Mouse (Mus musculus) heart, adult 2 months (tissue): ENCODE data around the gene Efna2.

Experiments used
- CTCF ChIP-seq: fragments of 200-600 bp; IDR thresholded peaks from 2 replicates; pipeline ENCODE4 v1.8.1; 2022; ENCODE audit warnings: antibody characterized with exemption, mild to moderate bottlenecking, moderate library complexity
- POLR2A ChIP-seq: fragments of 200-500 bp; IDR thresholded peaks from 2 replicates; pipeline ENCODE4 v1.6.1; 2011; ENCODE audit warnings: mild to moderate bottlenecking, low read depth, low read length, control low read depth; ENCODE audit not compliant: insufficient read depth

- TF ChIP-seq CTCF (no peak), POLR2A (no peak)
Observed at GRCm38 (mm10) chr10:80170601-80171021, 8.7 kb upstream of the Efna2 start.
